Mouse (Mus musculus) neural tube, embryonic 13.5 days (tissue): ENCODE data around the gene Ptms. TPM values are rescaled to one million over a fixed set of nuclear protein-coding genes. Genes with fewer than 3 reads are reported as not detected.
"Not testable (repeated sequence)": the region's sequence is repeated elsewhere in the genome, so short reads cannot be mapped to it uniquely, and the experiment has no call there.

Experiments used
- ATAC-seq: fragments of 200-750 bp; cut with Nextera tagmentation; 2 replicates; pipeline ENCODE4 v1.8.0; 2017; ENCODE audit warnings: low read depth, mild to moderate bottlenecking, moderate TSS enrichment, moderate library complexity
- H3K27ac ChIP-seq: fragments of 300-500 bp; sonication (generic); replicated peaks from 2 replicates; pipeline ENCODE4 v1.5.1; 2015; ENCODE audit warnings: moderate library complexity, mild to moderate bottlenecking, inconsistent platforms
- H3K27me3 ChIP-seq: fragments of 300-500 bp; sonication (generic); 2 replicates; pipeline ENCODE4 v1.6.1; 2015; ENCODE audit warnings: mild to moderate bottlenecking, inconsistent platforms
- H3K36me3 ChIP-seq: fragments of 300-500 bp; sonication (generic); 2 replicates; pipeline ENCODE4 v1.6.1; 2015; ENCODE audit warnings: mild to moderate bottlenecking, inconsistent platforms
- H3K4me1 ChIP-seq: fragments of 300-500 bp; sonication (generic); replicated peaks from 2 replicates; pipeline ENCODE4 v1.6.1; 2015; ENCODE audit warnings: inconsistent platforms
- H3K4me2 ChIP-seq: fragments of 300-500 bp; sonication (generic); 2 replicates; pipeline ENCODE4 v1.6.1; 2015; ENCODE audit warnings: inconsistent platforms, mild to moderate bottlenecking, moderate library complexity
- H3K4me3 ChIP-seq: fragments of 300-500 bp; sonication (generic); 2 replicates; pipeline ENCODE4 v1.5.1; 2015; ENCODE audit warnings: mild to moderate bottlenecking, inconsistent platforms
- H3K9ac ChIP-seq: fragments of 300-500 bp; sonication (generic); 2 replicates; pipeline ENCODE4 v1.6.1; 2015; ENCODE audit warnings: moderate library complexity, mild to moderate bottlenecking, inconsistent platforms
- H3K9me3 ChIP-seq: fragments of 300-500 bp; sonication (generic); 2 replicates; pipeline ENCODE4 v1.6.1; 2016; ENCODE audit warnings: inconsistent platforms
- WGBS: fragments of 180-500 bp; shearing (Covaris S2); methylation state at CpG from one replicate; pipeline ENCODE4 v1.1.7; 2015; 5-methylcytosine and 5-hydroxymethylcytosine counted together
- polyA plus RNA-seq: library from polyadenylated mRNA; unstranded; fragments of >200 nt; fragmentation: Nextera tagmentation; extraction: Ambion mirVana; gene quantifications from 2 replicates; pipeline ENCODE4 v1.2.1, GENCODE M21; 2015

Gene Ptms
- polyA plus RNA-seq, 1 experiment from 2014 or later: 797 TPM

GRCm38 (mm10) chr6:124900056-124900800 is 19.7 kb downstream of the Ptms start:
- no peak for ATAC-seq
- H3K4me1 ChIP-seq: peaks cover 22% of the 10 kb centered on the region
- no peak overlapping the region for H3K4me3 ChIP-seq
- no peak overlapping the region for H3K9ac ChIP-seq
- H3K9me3 ChIP-seq: no peaks in the 10 kb centered on the region
- H3K36me3 ChIP-seq: no peaks in the 10 kb centered on the region
- WGBS: 52% methylated on average over 8 of the region's 8 CpGs
- no peaks in the 10 kb centered on the region for H3K27me3 ChIP-seq
- H3K27ac ChIP-seq: no peak overlapping the region
- H3K4me2 ChIP-seq: no peak overlapping the region

- Histone ChIP-seq H3K27me3 (no peaks in the 10 kb centered on the region), H3K9ac (no peak overlapping the region), H3K4me1 (peaks cover 11% of the 10 kb centered on the region), H3K27ac (no peak overlapping the region), H3K4me3 (no peak overlapping the region), H3K9me3 (no peaks in the 10 kb centered on the region), H3K36me3 (no peaks in the 10 kb centered on the region), H3K4me2 (no peak overlapping the region)
- ATAC-seq: no peak
- WGBS: 47% methylated on average over 3 of the region's 3 CpGs
Measured at GRCm38 (mm10) chr6:124898359-124898758, 21.5 kb downstream of the Ptms start.

- not testable (repeated sequence) for H3K27ac ChIP-seq, ATAC-seq, H3K9ac ChIP-seq, H3K36me3 ChIP-seq, H3K4me1 ChIP-seq, H3K4me3 ChIP-seq, H3K27me3 ChIP-seq, H3K4me2 ChIP-seq, H3K9me3 ChIP-seq
- WGBS: 98% methylated on average over 2 of the region's 2 CpGs
Measured at GRCm38 (mm10) chr6:124894113-124894512, 25.8 kb downstream of the Ptms start.

GRCm38 (mm10) chr6:124890997-124891396 is 28.9 kb downstream of the Ptms start:
- Histone ChIP-seq H3K9ac (no peak overlapping the region), H3K4me2 (no peak overlapping the region), H3K4me1 (0 out of 2 replicates have a peak, but pooled peaks cover 4% of the 10 kb centered on the region), H3K4me3 (no peak overlapping the region), H3K27ac (no peak overlapping the region), H3K36me3 (no peaks in the 10 kb centered on the region), H3K9me3 (no peaks in the 10 kb centered on the region), H3K27me3 (no peaks in the 10 kb centered on the region)
- ATAC-seq: no peak
- WGBS: 50% methylated on average over 6 of the region's 6 CpGs

DNA sequence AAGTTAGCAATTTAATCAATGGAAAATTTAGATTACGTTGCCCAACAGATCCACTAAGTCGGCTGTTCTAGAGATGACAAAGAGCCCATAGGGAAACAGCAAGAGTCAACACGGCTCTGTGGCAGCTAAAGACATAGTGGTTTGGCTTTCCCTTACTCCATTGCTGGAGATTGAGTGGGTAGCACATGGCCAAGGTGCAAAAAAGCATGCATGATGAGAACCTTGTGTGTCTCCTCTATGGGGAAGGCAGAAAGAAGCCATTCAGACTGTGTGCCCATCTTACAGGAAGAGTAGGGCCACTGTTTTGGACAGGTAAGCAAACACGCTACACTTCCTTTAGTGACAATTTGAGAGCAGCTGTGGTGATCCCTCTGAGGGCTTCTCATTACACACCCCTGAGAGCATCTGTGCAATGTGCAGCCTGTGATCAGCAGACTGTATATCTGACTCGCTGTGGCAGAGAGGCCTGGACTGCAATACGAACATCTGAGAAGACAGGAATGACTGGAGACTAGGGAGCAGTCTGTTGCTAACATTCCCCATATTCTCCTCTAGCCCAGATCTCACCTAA is 31.3 kb downstream of the Ptms start:
- Histone ChIP-seq H3K36me3 (no peaks in the 10 kb centered on the region), H3K9ac (no peak overlapping the region), H3K9me3 (no peaks in the 10 kb centered on the region), H3K4me3 (no peak overlapping the region), H3K4me1 (peaks cover 9% of the 10 kb centered on the region), H3K4me2 (no peak overlapping the region), H3K27me3 (no peaks in the 10 kb centered on the region), H3K27ac (no peak overlapping the region)
- ATAC-seq: no peak
- 92% methylated on average over 6 of the region's 6 CpGs for WGBS

DNA sequence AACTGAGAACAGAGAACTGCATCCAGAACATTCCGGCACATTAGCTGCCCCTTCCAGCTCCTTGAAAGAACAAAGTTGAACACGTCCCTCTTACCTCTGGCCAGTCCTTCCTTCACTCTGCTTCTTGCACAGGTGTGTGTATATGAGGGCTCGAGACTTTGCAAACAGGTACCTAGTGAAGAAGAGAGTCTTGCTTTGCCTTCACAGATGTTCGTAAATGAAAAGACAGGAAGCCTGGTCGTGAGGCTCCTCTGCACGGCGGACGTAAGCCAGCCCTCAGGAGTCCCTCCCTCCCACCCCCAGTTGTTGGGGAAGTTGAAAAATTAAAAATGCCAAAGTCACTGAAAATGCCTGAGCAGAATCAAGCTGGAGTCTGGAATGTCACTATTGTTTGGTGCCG is 31.9 kb downstream of the Ptms start, which contains the start of gene Cd4:
Cd4 (minus strand) TSS at position 236 of the 400 bp plus-strand sequence.
- Histone ChIP-seq H3K9ac (no peak within 1 kb of the TSS), H3K4me2 (no peak within 1 kb of the TSS), H3K27me3 (no peaks in the 10 kb centered on the region), H3K36me3 (no peaks in the 10 kb centered on the region), H3K4me1 (peaks cover 9% of the 10 kb centered on the region), H3K27ac (no peak within 1 kb of the TSS), H3K9me3 (no peaks in the 10 kb centered on the region), H3K4me3 (no peak within 1 kb of the TSS)
- WGBS: 90% methylated on average over 9 of the region's 9 CpGs
- no peak for ATAC-seq

- ATAC-seq: no peak
- Histone ChIP-seq H3K27me3 (no peaks in the 10 kb centered on the region), H3K9ac (no peak overlapping the region), H3K27ac (no peak overlapping the region), H3K4me2 (no peak overlapping the region), H3K4me1 (peaks cover 8% of the 10 kb centered on the region), H3K4me3 (no peak overlapping the region), H3K9me3 (no peaks in the 10 kb centered on the region), H3K36me3 (no peaks in the 10 kb centered on the region)
- WGBS: 96% methylated on average over 8 of the region's 8 CpGs
Measured at GRCm38 (mm10) chr6:124885956-124886381, 33.9 kb downstream of the Ptms start.

GRCm38 (mm10) chr6:124884714-124885500 is 35.0 kb downstream of the Ptms start:
- H3K9ac ChIP-seq: no peak overlapping the region
- no peaks in the 10 kb centered on the region for H3K36me3 ChIP-seq
- no peak overlapping the region for H3K27ac ChIP-seq
- peaks cover 6% of the 10 kb centered on the region for H3K4me1 ChIP-seq
- WGBS: 63% methylated on average over 10 of the region's 10 CpGs
- no peak overlapping the region for H3K4me3 ChIP-seq
- no peaks in the 10 kb centered on the region for H3K9me3 ChIP-seq
- no peak for ATAC-seq
- H3K4me2 ChIP-seq: no peak overlapping the region
- H3K27me3 ChIP-seq: no peaks in the 10 kb centered on the region

DNA sequence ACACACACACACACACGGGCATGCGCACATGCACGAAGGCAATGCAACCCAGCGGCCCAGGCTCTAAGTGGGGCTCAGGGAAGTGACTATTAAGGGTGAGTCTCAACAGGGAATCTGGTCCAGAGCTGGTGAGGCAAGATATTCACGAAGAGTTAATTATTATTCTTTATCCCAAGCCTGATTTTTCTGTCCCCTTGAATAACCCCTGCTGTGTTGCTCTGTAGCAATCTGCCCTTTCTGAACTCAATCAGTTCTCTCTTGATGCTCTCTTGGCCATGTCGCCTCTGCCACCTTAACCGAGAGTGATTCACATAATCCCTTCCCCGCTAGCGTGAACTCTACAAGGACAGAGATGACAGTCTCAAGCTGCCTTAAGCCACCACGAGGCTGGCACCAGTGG is 36.6 kb downstream of the Ptms start:
- H3K4me2 ChIP-seq: no peak overlapping the region
- H3K4me3 ChIP-seq: no peak overlapping the region
- no peak overlapping the region for H3K9ac ChIP-seq
- H3K36me3 ChIP-seq: no peaks in the 10 kb centered on the region
- peaks cover 6% of the 10 kb centered on the region for H3K4me1 ChIP-seq
- no peak for ATAC-seq
- H3K27me3 ChIP-seq: no peaks in the 10 kb centered on the region
- H3K9me3 ChIP-seq: no peaks in the 10 kb centered on the region
- no peak overlapping the region for H3K27ac ChIP-seq
- 84% methylated on average over 10 of the region's 10 CpGs for WGBS

DNA sequence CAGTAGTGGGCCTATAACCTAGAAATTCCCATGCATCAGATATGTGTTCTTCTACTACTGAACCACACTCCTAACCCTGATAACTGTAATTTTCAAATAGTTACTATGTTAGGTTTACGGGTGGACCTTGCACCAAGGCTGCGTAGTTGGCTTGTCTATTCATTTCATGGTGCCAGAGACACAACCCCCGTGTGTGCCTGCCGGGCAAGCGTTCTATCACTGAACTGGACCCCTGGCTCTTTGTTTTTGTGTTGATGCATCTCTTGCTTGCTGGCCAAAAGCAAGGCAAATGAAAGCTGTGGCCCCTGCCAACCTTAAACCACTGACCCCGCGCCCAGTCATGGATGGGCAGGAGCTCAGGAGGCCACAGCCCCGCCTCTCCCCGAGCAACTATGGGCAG is 38.1 kb downstream of the Ptms start:
- Histone ChIP-seq H3K9ac (no peak overlapping the region), H3K9me3 (no peaks in the 10 kb centered on the region), H3K27ac (no peak overlapping the region), H3K27me3 (no peaks in the 10 kb centered on the region), H3K36me3 (no peaks in the 10 kb centered on the region), H3K4me3 (no peak overlapping the region), H3K4me2 (no peak overlapping the region), H3K4me1 (peaks cover 6% of the 10 kb centered on the region)
- WGBS: 93% methylated on average over 9 of the region's 9 CpGs
- ATAC-seq: no peak

DNA sequence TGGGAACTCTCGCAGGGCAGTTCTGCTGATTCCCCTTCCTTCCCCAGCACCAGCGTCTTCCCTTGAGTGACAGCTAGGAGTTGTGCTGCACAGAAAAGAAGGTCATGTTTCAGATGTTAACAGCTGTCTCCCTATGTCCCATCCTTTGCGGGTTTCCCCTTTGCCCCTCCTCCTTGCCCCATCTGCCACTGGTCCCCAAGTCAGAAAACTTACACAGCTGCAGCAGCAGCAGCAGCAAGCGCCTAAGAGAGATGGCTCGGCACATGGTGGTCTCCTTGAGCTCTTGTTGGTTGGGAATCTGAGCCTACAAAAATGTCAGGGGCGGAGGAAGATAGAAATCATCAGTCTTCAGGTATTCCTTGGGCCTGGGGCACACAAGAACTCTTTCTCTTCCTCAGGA is 40.5 kb downstream of the Ptms start:
- Histone ChIP-seq H3K27me3 (no peaks in the 10 kb centered on the region), H3K4me3 (no peak overlapping the region), H3K27ac (no peak overlapping the region), H3K4me2 (no peak overlapping the region), H3K36me3 (no peaks in the 10 kb centered on the region), H3K9ac (no peak overlapping the region), H3K4me1 (no peaks in the 10 kb centered on the region), H3K9me3 (no peaks in the 10 kb centered on the region)
- no peak for ATAC-seq
- 69% methylated on average over 6 of the region's 6 CpGs for WGBS

DNA sequence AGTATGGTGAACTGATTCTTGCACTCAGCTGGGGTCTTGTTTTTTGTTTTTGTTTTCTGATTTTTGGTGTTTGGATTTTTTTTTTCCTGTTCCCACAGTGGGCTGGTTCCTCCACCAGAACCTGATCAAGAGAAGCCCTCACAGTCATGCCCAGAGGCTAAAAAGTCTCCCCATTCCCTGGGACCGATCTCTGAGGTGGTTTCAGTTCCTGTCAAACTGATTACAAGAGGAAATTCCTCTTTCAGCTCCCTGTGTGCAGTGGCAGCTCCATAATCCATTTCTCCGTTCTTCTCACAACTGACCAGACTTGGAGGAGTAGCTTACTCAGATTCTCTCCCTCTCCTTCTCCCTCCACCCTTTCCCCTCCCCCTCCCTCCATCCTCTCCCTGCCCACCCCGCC is 45.6 kb downstream of the Ptms start:
- H3K9ac ChIP-seq: no peak overlapping the region
- H3K36me3 ChIP-seq: no peaks in the 10 kb centered on the region
- no peak for ATAC-seq
- H3K4me2 ChIP-seq: no peak overlapping the region
- no peaks in the 10 kb centered on the region for H3K9me3 ChIP-seq
- H3K27ac ChIP-seq: no peak overlapping the region
- H3K27me3 ChIP-seq: no peaks in the 10 kb centered on the region
- WGBS: 75% methylated on average over 2 of the region's 3 CpGs
- H3K4me1 ChIP-seq: no peaks in the 10 kb centered on the region
- H3K4me3 ChIP-seq: no peak overlapping the region
